Mouse (Mus musculus): ENCODE measurements around the gene H2-Ob. TPM values are rescaled to one million over a fixed set of nuclear protein-coding genes. Genes with fewer than 3 reads are reported as not detected.

The H2-Ob gene
- polyA plus RNA-seq, 1 experiment from 2014 or later = not detected

GRCm38 (mm10) chr17:34280499-34281038 lies 41.9 kb downstream of the H2-Ob start:
- 89% methylated on average over 1 of the region's 1 CpGs for WGBS
- H3K4me1 ChIP-seq = no peaks in the 10 kb centered on the region
- no peak overlapping the region for H3K27ac ChIP-seq (replicated peaks)
- no peaks in the 10 kb centered on the region for H3K27me3 ChIP-seq (ENCODE audit: low read depth, poor library complexity, severe bottlenecking)
- DNase-seq (ENCODE audit: low spot score) = no peak
- H3K4me3 ChIP-seq = no peak overlapping the region
- H3K36me3 ChIP-seq = no peaks in the 10 kb centered on the region
- H3K9me3 ChIP-seq (replicated peaks) = no peaks in the 10 kb centered on the region

- WGBS = 67% methylated on average over 1 of the region's 1 CpGs
- no peak for DNase-seq (ENCODE audit: low spot score)
Observed at GRCm38 (mm10) chr17:34281836-34282235, 43.1 kb downstream of the H2-Ob start.

GRCm38 (mm10) chr17:34285371-34285770 lies 46.7 kb downstream of the H2-Ob start:
- DNase-seq (ENCODE audit: low spot score) = no peak
- Histone ChIP-seq H3K27ac (replicated peaks) (no peak overlapping the region), H3K4me1 (no peaks in the 10 kb centered on the region), H3K36me3 (no peaks in the 10 kb centered on the region), H3K9me3 (replicated peaks) (no peaks in the 10 kb centered on the region), H3K4me3 (no peak overlapping the region), H3K27me3 (ENCODE audit: low read depth, poor library complexity, severe bottlenecking) (no peaks in the 10 kb centered on the region)
- 74% methylated on average over 4 of the region's 4 CpGs for WGBS

More at GRCm38 (mm10) chr17:34281836-34282235, 43.1 kb downstream of the H2-Ob start:
- Histone ChIP-seq H3K4me3 (no peak overlapping the region), H3K36me3 (no peaks in the 10 kb centered on the region), H3K9me3 (replicated peaks) (no peaks in the 10 kb centered on the region), H3K27ac (replicated peaks) (no peak overlapping the region), H3K27me3 (ENCODE audit: low read depth, poor library complexity, severe bottlenecking) (no peaks in the 10 kb centered on the region), H3K4me1 (no peaks in the 10 kb centered on the region)

DNA sequence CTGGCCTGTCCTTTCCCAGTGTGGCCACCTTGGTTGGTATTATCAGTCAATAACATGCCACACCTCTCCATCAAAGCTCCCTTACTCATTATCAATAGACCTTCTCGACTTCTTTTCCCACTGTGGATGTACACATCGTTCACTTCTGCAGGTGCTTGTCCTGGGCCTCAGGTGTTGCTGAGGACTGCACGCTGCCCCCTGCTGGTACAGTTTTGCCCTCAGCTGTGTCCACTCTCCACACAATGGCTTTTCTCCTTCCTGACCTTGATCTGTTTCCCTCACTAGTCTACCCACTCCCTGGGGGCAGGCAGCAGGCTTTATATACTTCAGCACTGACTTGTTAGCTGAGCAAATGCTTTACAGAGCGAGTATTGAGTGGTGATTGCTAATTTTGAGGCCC lies 47.1 kb downstream of the H2-Ob start:
- no peaks in the 10 kb centered on the region for H3K4me1 ChIP-seq
- H3K36me3 ChIP-seq = no peaks in the 10 kb centered on the region
- no peak overlapping the region for H3K4me3 ChIP-seq
- WGBS = 41% methylated on average over 4 of the region's 4 CpGs
- DNase-seq (ENCODE audit: low spot score) = no peak
- no peak overlapping the region for H3K27ac ChIP-seq (replicated peaks)
- H3K9me3 ChIP-seq (replicated peaks) = no peaks in the 10 kb centered on the region
- H3K27me3 ChIP-seq (ENCODE audit: low read depth, poor library complexity, severe bottlenecking) = no peaks in the 10 kb centered on the region

DNA sequence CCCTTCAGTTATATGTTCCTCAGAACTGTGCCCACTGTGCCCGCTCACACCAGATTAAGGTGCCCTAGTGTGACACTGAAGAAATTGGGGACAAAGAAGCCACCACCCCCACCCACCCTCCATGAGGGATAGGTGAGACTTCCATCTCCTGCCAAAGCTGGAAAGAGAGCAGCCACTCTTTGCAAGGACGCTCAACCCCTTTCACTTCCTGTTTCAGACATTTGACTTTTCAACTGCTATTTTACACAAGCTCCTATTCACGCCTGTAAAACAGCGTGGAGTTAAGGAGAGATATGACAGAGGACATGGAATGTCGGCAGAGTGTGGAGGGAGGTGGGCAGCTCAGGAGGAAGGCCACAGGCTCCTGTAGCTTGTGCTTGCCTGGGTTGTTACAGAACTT lies 47.8 kb downstream of the H2-Ob start:
- Histone ChIP-seq H3K36me3 (no peaks in the 10 kb centered on the region), H3K4me3 (no peak overlapping the region), H3K27ac (replicated peaks) (no peak overlapping the region), H3K4me1 (0 out of 2 replicates have a peak, but pooled peaks cover 2% of the 10 kb centered on the region), H3K9me3 (replicated peaks) (no peaks in the 10 kb centered on the region), H3K27me3 (ENCODE audit: low read depth, poor library complexity, severe bottlenecking) (no peaks in the 10 kb centered on the region)
- DNase-seq (ENCODE audit: low spot score) = no peak
- 84% methylated on average over 5 of the region's 5 CpGs for WGBS

- no peaks in the 10 kb centered on the region for H3K9me3 ChIP-seq (replicated peaks)
- 0 out of 2 replicates have a peak, but pooled peaks cover 4% of the 10 kb centered on the region for H3K4me1 ChIP-seq
- 77% methylated on average over 6 of the region's 6 CpGs for WGBS
- H3K36me3 ChIP-seq = no peaks in the 10 kb centered on the region
- no peak overlapping the region for H3K4me3 ChIP-seq
- no peak for DNase-seq (ENCODE audit: low spot score)
- no peak overlapping the region for H3K27ac ChIP-seq (replicated peaks)
- H3K27me3 ChIP-seq (ENCODE audit: low read depth, poor library complexity, severe bottlenecking) = no peaks in the 10 kb centered on the region
Observed at GRCm38 (mm10) chr17:34286999-34287398, 48.3 kb downstream of the H2-Ob start.

DNA sequence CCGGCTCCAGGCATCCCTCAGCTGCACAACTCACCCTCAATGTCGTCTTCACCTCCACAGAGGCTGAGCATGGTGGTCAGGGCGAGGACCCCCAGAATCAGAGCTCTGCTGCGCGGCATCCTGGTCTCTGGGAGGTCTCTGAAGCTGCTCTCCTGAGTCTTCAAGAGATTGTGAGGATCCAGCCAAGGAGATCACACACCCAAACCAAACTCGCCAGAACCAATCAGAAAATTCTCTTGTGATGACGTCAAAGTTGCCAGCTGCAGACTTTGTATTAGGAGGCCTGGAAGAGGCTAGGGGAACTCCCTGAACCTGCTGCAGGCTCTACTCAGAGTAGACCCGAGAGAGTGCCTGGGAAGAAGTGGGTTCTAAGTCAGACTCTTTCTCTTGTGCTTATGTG lies 48.9 kb downstream of the H2-Ob start, which contains the start of gene H2-Aa:
Gene H2-Aa, minus strand, starts transcription at position 176 of the 400 bp plus-strand sequence.
- Histone ChIP-seq H3K36me3 (no peaks in the 10 kb centered on the region), H3K27ac (replicated peaks) (no peak within 1 kb of the TSS), H3K27me3 (ENCODE audit: low read depth, poor library complexity, severe bottlenecking) (no peaks in the 10 kb centered on the region), H3K4me3 (no peak within 1 kb of the TSS), H3K4me1 (0 out of 2 replicates have a peak, but pooled peaks cover 4% of the 10 kb centered on the region), H3K9me3 (replicated peaks) (no peaks in the 10 kb centered on the region)
- 18% methylated on average over 8 of the region's 8 CpGs for WGBS
- peak; percentile 47 for DNase-seq (ENCODE audit: low spot score)

- Histone ChIP-seq H3K27me3 (ENCODE audit: low read depth, poor library complexity, severe bottlenecking) (no peaks in the 10 kb centered on the region), H3K4me3 (no peak overlapping the region), H3K36me3 (no peaks in the 10 kb centered on the region), H3K4me1 (0 out of 2 replicates have a peak, but pooled peaks cover 4% of the 10 kb centered on the region), H3K9me3 (replicated peaks) (no peaks in the 10 kb centered on the region), H3K27ac (replicated peaks) (no peak overlapping the region)
- DNase-seq (ENCODE audit: low spot score) = no peak
- 74% methylated on average over 3 of the region's 3 CpGs for WGBS
Observed at GRCm38 (mm10) chr17:34288131-34288530, 49.4 kb downstream of the H2-Ob start.

GRCm38 (mm10) chr17:34291609-34292008 lies 52.9 kb downstream of the H2-Ob start:
- no peaks in the 10 kb centered on the region for H3K36me3 ChIP-seq
- 0 out of 2 replicates have a peak, but pooled peaks cover under 1% of the 10 kb centered on the region for H3K27me3 ChIP-seq (ENCODE audit: low read depth, poor library complexity, severe bottlenecking)
- 16% methylated on average over 8 of the region's 8 CpGs for WGBS
- H3K4me3 ChIP-seq = no peak overlapping the region
- H3K4me1 ChIP-seq = peaks cover 8% of the 10 kb centered on the region; the same call in 1 of the 2 replicates
- H3K9me3 ChIP-seq (replicated peaks) = no peaks in the 10 kb centered on the region
- H3K27ac ChIP-seq (replicated peaks) = 0 out of 2 replicates have a peak overlapping the region, but pooled peaks have one; percentile 9
- DNase-seq (ENCODE audit: low spot score) = peak; percentile 82

GRCm38 (mm10) chr17:34292570-34292969 lies 53.9 kb downstream of the H2-Ob start:
- Histone ChIP-seq H3K36me3 (no peaks in the 10 kb centered on the region), H3K27ac (replicated peaks) (no peak overlapping the region), H3K4me3 (no peak overlapping the region), H3K27me3 (ENCODE audit: low read depth, poor library complexity, severe bottlenecking) (0 out of 2 replicates have a peak, but pooled peaks cover 9% of the 10 kb centered on the region), H3K4me1 (peaks cover 8% of the 10 kb centered on the region; the same call in 1 of the 2 replicates), H3K9me3 (replicated peaks) (no peaks in the 10 kb centered on the region)
- DNase-seq (ENCODE audit: low spot score) = no peak
- 94% methylated on average over 4 of the region's 4 CpGs for WGBS

DNA sequence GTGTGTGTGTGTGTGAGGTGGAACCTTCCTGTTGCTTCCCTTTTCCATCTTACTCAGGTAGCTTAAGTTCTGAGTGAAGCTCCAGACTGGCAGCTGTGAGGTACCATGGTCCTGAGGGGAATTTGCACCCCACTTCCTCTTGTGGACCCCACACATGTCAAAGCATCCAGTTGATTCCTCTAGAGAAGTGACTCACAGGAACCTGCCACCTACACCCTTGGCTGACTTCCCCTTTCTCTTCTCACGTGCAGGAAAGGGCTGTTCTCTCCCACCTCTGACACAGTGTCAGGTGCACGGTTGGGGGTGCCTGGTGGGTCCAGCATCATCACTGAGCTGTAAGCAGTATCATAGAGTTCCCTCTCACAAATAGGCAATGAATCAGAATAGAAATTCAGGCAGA lies 54.8 kb downstream of the H2-Ob start:
- H3K36me3 ChIP-seq = no peaks in the 10 kb centered on the region
- no peak for DNase-seq (ENCODE audit: low spot score)

GRCm38 (mm10) chr17:34294249-34294648 lies 55.5 kb downstream of the H2-Ob start:
- H3K4me1 ChIP-seq = peaks cover 8% of the 10 kb centered on the region; the same call in 1 of the 2 replicates
- H3K36me3 ChIP-seq = no peaks in the 10 kb centered on the region
- no peak overlapping the region for H3K27ac ChIP-seq (replicated peaks)
- H3K9me3 ChIP-seq (replicated peaks) = no peaks in the 10 kb centered on the region
- 0 out of 2 replicates have a peak, but pooled peaks cover 9% of the 10 kb centered on the region for H3K27me3 ChIP-seq (ENCODE audit: low read depth, poor library complexity, severe bottlenecking)
- no peak overlapping the region for H3K4me3 ChIP-seq
- no peak for DNase-seq (ENCODE audit: low spot score)
- whole genome bisulfite sequencing = 73% methylated on average over 4 of the region's 4 CpGs

More for the DNA sequence above, 54.8 kb downstream of the H2-Ob start:
- 56% methylated on average over 2 of the region's 2 CpGs for WGBS
- Histone ChIP-seq H3K27me3 (ENCODE audit: low read depth, poor library complexity, severe bottlenecking) (0 out of 2 replicates have a peak, but pooled peaks cover 9% of the 10 kb centered on the region), H3K4me3 (no peak overlapping the region), H3K27ac (replicated peaks) (no peak overlapping the region), H3K4me1 (peaks cover 8% of the 10 kb centered on the region; the same call in 1 of the 2 replicates), H3K9me3 (replicated peaks) (no peaks in the 10 kb centered on the region)

DNA sequence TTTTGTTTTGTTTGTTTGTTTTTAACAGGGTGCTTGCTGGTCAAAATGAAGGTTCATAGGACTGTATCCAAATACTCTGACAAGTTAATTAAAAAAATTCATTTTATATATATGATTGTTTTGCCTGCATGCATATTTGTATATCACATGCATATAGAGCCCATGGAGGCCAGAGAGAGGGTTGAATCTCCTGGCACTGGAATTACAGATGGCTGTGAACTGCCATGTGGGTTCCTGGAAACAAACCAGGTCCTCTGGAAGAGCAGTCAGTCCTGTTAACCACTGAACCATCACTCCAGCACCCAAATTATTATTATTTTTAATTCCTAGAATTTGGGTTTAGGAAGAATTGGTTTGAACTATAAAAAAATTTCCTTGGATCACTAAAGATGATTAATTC lies 56.6 kb downstream of the H2-Ob start:
- Histone ChIP-seq H3K4me3 (no peak overlapping the region), H3K9me3 (replicated peaks) (no peaks in the 10 kb centered on the region), H3K4me1 (peaks cover 8% of the 10 kb centered on the region; the same call in 1 of the 2 replicates), H3K36me3 (no peaks in the 10 kb centered on the region), H3K27ac (replicated peaks) (no peak overlapping the region), H3K27me3 (ENCODE audit: low read depth, poor library complexity, severe bottlenecking) (0 out of 2 replicates have a peak, but pooled peaks cover 9% of the 10 kb centered on the region)
- peak; percentile 2 for DNase-seq (ENCODE audit: low spot score)

Data from midbrain, embryonic 10.5 days (tissue).